Mouse (Mus musculus): ENCODE measurements at regions not wholly inside any gene's neighbourhood (a gene's known extent, or its start where the extent isn't known, plus 50 kb on each side); places are given as distances from the start of the nearest gene placed in this dataset.
A peak's percentile ranks its signal among the peaks of the same experiment; 100 is the strongest.
"Not testable (repeated sequence)": the region's sequence is repeated elsewhere in the genome, so short reads cannot be mapped to it uniquely, and the experiment has no call there.

DNA sequence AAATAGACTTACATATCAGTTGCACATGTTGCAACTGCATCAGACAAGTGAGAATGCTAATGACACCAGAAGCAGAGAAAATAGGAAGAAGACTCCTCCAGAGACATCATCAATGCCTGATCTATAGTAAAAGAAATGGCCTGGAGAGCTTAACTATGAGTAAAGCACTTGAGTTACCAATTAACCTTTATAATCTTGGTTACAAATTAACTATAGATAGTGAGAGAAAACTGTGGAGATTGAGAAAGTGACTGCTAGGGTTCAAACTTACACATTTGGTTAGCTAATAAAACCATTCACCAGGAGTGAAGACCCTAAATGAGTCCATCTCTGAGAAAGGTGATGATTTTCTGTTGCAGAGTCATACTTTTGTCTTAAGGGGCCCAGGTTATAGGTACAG is 307.4 kb downstream of the Phex start:
- Histone ChIP-seq H3K9ac (no peak overlapping the region), H3K27me3 (replicated peaks) (no peaks in the 10 kb centered on the region), H3K4me3 (no peak overlapping the region), H3K36me3 (no peaks in the 10 kb centered on the region), H3K4me1 (no peaks in the 10 kb centered on the region), H3K27ac (no peak overlapping the region), H3K9me3 (no peaks in the 10 kb centered on the region), H3K4me2 (replicated peaks) (no peak overlapping the region)
- no peak for ATAC-seq (ENCODE audit: low FRiP score, low read depth)

DNA sequence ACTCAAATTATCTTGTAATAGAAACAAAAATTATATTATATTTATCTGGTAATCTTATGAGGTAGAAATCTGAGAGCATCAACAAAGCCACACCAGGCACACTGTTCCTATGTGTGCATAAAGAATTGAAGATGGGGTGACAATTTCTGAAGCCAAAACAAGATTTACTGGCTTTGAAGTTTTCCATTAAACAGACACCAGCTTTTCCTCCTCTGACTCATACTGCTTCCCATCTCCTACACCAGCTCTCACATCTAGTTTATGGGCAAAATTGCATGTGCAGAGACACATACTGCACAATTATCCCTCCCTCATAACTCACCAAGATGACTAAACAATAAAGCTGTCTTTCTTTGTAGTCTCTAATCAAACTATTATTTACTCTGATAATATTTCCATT is 335.1 kb downstream of the Phex start:
- no peaks in the 10 kb centered on the region for H3K4me1 ChIP-seq
- H3K27me3 ChIP-seq (replicated peaks): no peaks in the 10 kb centered on the region
- H3K4me2 ChIP-seq (replicated peaks): no peak overlapping the region
- no peaks in the 10 kb centered on the region for H3K36me3 ChIP-seq
- ATAC-seq (ENCODE audit: low FRiP score, low read depth): no peak
- no peak overlapping the region for H3K9ac ChIP-seq
- no peaks in the 10 kb centered on the region for H3K9me3 ChIP-seq
- H3K4me3 ChIP-seq: no peak overlapping the region
- H3K27ac ChIP-seq: no peak overlapping the region

DNA sequence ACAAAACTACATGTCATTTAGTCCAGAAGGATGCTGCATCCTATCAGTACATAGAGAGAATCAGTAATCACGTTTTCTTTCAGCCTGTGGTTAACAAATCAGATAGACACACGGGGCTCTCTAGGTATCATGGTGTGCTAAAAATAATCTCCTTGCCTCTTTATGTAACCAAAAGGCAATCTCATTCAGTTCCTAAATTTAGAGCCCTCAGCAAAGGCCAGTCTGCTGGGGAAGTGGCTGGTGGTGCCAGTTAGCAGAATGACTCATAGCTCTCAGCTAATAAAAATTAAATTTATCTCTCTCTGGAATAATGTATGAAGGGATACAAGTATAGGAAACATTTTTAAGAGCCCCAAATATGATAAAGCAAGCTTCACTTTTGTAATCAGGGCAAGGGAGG is 335.5 kb downstream of the Phex start:
- no peak for ATAC-seq (ENCODE audit: low FRiP score, low read depth)
- H3K9me3 ChIP-seq: no peaks in the 10 kb centered on the region
- H3K36me3 ChIP-seq: no peaks in the 10 kb centered on the region
- H3K4me2 ChIP-seq (replicated peaks): no peak overlapping the region
- 54% methylated on average over 2 of the region's 2 CpGs for WGBS
- no peak overlapping the region for H3K9ac ChIP-seq
- no peaks in the 10 kb centered on the region for H3K27me3 ChIP-seq (replicated peaks)
- no peak overlapping the region for H3K4me3 ChIP-seq
- H3K27ac ChIP-seq: no peak overlapping the region
- H3K4me1 ChIP-seq: no peaks in the 10 kb centered on the region

DNA sequence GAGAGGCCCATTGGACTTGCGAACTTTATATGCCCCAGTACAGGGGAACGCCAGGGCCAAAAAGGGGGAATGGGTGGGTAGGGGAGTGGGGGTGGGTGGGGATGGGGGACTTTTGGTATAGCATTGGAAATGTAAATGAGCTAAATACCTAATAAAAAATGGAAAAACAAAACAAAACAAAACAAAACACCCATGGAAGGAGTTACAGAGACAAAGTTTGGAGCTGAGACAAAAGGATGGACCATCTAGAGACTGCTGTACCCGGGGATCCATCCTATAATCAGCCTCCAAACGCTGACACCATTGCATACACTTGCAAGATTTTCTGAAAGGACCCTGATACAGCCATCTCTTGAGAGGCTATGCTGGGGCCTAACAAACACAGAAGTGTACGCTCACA is 337.1 kb downstream of the Phex start:
- not testable (repeated sequence) for H3K4me2 ChIP-seq (replicated peaks); H3K36me3 ChIP-seq; H3K4me1 ChIP-seq; H3K9ac ChIP-seq; H3K4me3 ChIP-seq; ATAC-seq (ENCODE audit: low FRiP score, low read depth); H3K27ac ChIP-seq; H3K9me3 ChIP-seq; H3K27me3 ChIP-seq (replicated peaks)
- WGBS: 89% methylated on average over 4 of the region's 5 CpGs

- no peaks in the 10 kb centered on the region for H3K9me3 ChIP-seq
- no peak overlapping the region for H3K27ac ChIP-seq
- H3K36me3 ChIP-seq: no peaks in the 10 kb centered on the region
- H3K27me3 ChIP-seq (replicated peaks): no peaks in the 10 kb centered on the region
- H3K4me1 ChIP-seq: no peaks in the 10 kb centered on the region
- H3K4me3 ChIP-seq: no peak overlapping the region
- no peak overlapping the region for H3K4me2 ChIP-seq (replicated peaks)
- ATAC-seq (ENCODE audit: low FRiP score, low read depth): no peak
- no peak overlapping the region for H3K9ac ChIP-seq
Measured at GRCm38 (mm10) chrX:157076193-157076592, 338.9 kb downstream of the Phex start.

DNA sequence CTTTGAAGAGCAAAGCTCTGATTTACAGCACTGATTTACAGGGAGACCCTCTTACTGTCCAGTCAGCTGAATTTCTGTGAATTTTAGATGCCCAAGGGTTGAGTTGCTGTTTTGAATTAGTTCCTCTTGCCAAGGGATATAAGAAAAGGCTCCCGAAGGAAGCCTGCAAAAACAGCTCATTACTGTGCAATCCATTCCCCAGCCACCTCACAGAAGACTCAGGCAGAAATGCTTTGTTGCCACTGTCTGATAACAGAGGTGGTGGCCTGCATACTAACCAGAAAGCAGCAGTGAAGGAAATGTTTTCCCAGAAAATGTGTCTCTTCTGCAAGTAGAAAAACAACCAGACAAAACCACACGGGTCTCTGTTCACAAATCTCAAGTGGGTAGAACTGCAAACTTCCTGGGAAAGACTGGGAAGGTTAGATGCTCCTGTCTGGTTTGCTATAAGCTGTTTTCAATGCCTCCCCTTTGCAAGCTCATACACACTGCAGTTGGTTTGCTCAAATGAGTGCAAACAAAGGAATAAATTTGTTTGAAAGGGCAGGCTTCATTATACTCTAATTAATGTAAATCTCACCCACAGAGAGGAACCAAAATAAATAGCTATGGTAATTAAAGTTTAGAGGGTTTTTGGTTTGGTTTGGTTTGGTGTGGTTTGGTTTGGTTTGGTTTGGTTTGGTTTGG is 363.3 kb downstream of the Phex start:
- 31% methylated on average over 2 of the region's 2 CpGs for WGBS
- no peaks in the 10 kb centered on the region for H3K36me3 ChIP-seq
- no peaks in the 10 kb centered on the region for H3K27me3 ChIP-seq (replicated peaks)
- H3K4me3 ChIP-seq: no peak overlapping the region
- H3K27ac ChIP-seq: no peak overlapping the region
- no peaks in the 10 kb centered on the region for H3K4me1 ChIP-seq
- no peak overlapping the region for H3K4me2 ChIP-seq (replicated peaks)
- ATAC-seq (ENCODE audit: low FRiP score, low read depth): peak; percentile 72
- H3K9me3 ChIP-seq: no peaks in the 10 kb centered on the region
- H3K9ac ChIP-seq: no peak overlapping the region

DNA sequence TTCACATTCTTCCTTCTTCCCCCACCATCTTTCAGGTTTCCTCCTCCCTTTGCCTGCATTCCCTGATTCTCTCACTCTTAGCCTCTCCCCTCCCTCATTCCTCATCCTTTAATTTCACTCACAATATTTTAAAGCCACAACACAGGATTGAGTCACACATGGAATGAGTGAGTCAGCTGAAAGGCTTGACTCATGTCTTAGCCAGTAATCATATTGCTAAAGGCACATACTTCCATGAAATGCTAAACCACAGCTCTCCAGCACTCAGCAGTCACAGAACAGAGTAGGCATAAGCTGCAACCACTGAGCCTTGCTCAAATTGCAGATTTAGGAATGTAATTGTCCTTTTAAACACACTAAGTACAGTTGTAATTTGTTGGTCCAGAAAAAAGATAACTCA is 386.2 kb downstream of the Phex start:
- H3K9ac ChIP-seq: no peak overlapping the region
- ATAC-seq (ENCODE audit: low FRiP score, low read depth): no peak
- H3K4me1 ChIP-seq: no peaks in the 10 kb centered on the region

DNA sequence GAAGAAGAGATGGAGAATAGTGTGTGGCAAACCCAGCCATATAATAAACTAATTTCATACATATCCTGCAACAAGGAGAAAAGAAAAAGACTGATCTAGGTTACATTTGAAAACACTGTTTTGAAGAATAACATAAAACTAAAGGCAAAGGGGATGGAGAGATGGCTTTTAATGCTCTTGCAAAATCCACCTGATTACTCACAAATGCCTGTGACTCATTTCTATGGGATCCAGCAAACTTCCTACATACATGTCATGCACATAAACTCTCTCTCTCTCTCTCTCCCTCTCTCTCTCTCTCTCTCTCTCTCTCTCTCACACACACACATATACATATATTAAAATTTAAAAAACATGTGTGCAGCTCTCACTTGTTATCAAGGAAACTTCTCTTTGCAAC is 390.8 kb downstream of the Phex start:
- Histone ChIP-seq H3K27me3 (replicated peaks) (no peaks in the 10 kb centered on the region), H3K9ac (no peak overlapping the region), H3K4me3 (no peak overlapping the region), H3K36me3 (no peaks in the 10 kb centered on the region), H3K27ac (no peak overlapping the region), H3K4me2 (replicated peaks) (no peak overlapping the region), H3K4me1 (no peaks in the 10 kb centered on the region), H3K9me3 (no peaks in the 10 kb centered on the region)
- no peak for ATAC-seq (ENCODE audit: low FRiP score, low read depth)

More for the DNA sequence above, 386.2 kb downstream of the Phex start:
- Histone ChIP-seq H3K4me3 (no peak overlapping the region), H3K4me2 (replicated peaks) (no peak overlapping the region), H3K9me3 (no peaks in the 10 kb centered on the region), H3K27ac (no peak overlapping the region), H3K36me3 (no peaks in the 10 kb centered on the region), H3K27me3 (replicated peaks) (no peaks in the 10 kb centered on the region)

DNA sequence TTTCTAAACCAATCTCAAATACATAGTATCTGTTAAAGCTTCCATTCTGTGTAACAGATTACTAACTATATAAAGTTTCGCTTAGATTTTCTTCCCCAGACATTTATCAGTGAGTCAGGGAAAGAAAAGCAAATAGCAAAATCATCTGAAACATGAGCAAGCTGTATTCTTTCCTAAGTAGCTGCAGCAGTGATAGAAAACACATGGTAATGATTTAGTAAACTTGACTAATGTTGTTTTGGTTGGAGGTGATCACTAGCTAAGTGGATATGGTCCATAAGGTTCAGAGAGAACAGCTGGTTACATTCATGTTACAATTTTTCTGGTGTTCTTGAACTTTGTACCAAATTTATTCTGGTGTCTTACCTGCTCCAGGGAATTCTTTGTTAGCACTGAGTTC is 393.3 kb downstream of the Phex start:
- 83% methylated on average over 1 of the region's 1 CpGs for WGBS
- H3K27me3 ChIP-seq (replicated peaks): no peaks in the 10 kb centered on the region
- H3K27ac ChIP-seq: no peak overlapping the region
- no peaks in the 10 kb centered on the region for H3K4me1 ChIP-seq
- H3K4me2 ChIP-seq (replicated peaks): no peak overlapping the region
- ATAC-seq (ENCODE audit: low FRiP score, low read depth): no peak
- no peak overlapping the region for H3K9ac ChIP-seq
- H3K36me3 ChIP-seq: no peaks in the 10 kb centered on the region
- H3K9me3 ChIP-seq: no peaks in the 10 kb centered on the region
- H3K4me3 ChIP-seq: no peak overlapping the region

DNA sequence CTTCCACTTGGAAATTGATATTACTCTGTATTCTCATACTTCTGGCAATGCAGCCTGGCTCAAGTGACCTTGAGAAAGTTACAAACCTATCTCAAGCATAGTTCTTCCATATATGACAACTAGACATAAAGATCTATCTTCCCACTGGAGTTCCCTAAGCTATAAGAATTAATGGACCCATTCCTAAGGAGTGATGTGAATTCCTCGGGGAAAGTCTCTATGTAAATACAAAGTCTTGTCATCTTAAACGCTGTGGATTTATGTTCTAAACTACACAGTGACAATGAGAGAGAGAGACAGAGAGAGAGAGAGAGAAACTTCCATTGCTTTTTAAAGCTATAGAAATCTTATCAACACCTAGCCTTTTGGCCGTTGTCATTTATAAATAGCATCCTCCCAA is 394.8 kb downstream of the Phex start:
- no peak for ATAC-seq (ENCODE audit: low FRiP score, low read depth)
- 80% methylated on average over 3 of the region's 3 CpGs for WGBS
- no peak overlapping the region for H3K27ac ChIP-seq

DNA sequence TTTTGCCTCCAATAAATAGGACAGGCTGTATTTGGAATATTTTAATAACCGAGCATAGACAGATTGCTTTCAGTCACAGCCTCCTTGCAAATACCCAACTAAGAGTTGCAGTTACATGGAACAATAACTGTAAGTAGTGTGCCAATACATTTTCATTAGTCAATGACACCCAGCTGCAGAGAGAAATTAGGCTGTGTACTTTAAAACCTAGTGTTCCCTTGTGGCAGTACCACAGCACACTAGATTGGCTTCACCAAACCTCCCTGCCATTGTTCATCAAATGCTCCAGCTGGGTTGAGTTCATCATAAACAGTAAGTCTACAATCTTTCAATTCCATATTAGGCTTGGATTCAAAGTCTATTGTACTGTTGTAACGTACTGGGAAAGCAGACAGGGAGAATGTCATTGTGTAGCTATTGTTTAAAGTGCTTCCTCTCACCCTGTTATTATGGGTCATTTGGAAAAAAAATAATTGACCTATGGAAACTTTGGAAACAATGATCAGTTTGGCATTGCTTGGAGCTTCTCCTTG is 425.1 kb downstream of the Phex start:
- Histone ChIP-seq H3K9me3 (no peaks in the 10 kb centered on the region), H3K27me3 (replicated peaks) (no peaks in the 10 kb centered on the region), H3K4me3 (no peak overlapping the region), H3K4me1 (no peaks in the 10 kb centered on the region), H3K4me2 (replicated peaks) (no peak overlapping the region), H3K9ac (no peak overlapping the region), H3K36me3 (no peaks in the 10 kb centered on the region), H3K27ac (no peak overlapping the region)
- ATAC-seq (ENCODE audit: low FRiP score, low read depth): no peak
- 70% methylated on average over 2 of the region's 2 CpGs for WGBS

More for the DNA sequence above, 394.8 kb downstream of the Phex start:
- Histone ChIP-seq H3K4me2 (replicated peaks) (no peak overlapping the region), H3K27me3 (replicated peaks) (no peaks in the 10 kb centered on the region), H3K4me1 (no peaks in the 10 kb centered on the region), H3K9ac (no peak overlapping the region), H3K36me3 (no peaks in the 10 kb centered on the region), H3K4me3 (no peak overlapping the region), H3K9me3 (no peaks in the 10 kb centered on the region)

GRCm38 (mm10) chrX:156947093-156947492 is 468.0 kb downstream of the Phex start:
- H3K27me3 ChIP-seq (replicated peaks): no peaks in the 10 kb centered on the region
- ATAC-seq (ENCODE audit: low FRiP score, low read depth): no peak
- no peak overlapping the region for H3K27ac ChIP-seq
- no peak overlapping the region for H3K9ac ChIP-seq
- H3K4me3 ChIP-seq: no peak overlapping the region
- H3K4me1 ChIP-seq: no peaks in the 10 kb centered on the region
- no peaks in the 10 kb centered on the region for H3K36me3 ChIP-seq
- WGBS: 86% methylated on average over 1 of the region's 1 CpGs
- no peaks in the 10 kb centered on the region for H3K9me3 ChIP-seq
- H3K4me2 ChIP-seq (replicated peaks): no peak overlapping the region

DNA sequence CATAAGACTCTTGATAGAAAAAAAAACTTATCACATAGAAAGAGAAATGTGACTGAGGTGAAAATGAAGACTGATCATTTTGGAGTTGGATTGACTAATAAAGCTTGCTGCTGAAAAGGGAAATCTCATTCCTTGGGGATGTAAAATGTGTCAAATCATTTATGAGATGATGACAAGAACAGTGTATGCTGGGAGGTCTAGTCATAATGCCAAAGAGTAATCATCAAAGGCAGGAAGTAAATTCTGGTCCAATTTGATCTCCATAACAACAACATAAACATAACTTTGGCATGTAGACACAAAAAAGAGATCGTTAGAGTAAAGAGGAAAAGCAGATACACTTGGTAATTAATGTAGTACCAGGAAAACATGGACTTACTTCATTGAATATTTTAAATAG is 470.9 kb downstream of the Phex start:
- H3K9me3 ChIP-seq: no peaks in the 10 kb centered on the region
- no peak overlapping the region for H3K4me3 ChIP-seq
- no peak for ATAC-seq (ENCODE audit: low FRiP score, low read depth)
- 86% methylated on average over 1 of the region's 1 CpGs for WGBS
- no peaks in the 10 kb centered on the region for H3K27me3 ChIP-seq (replicated peaks)
- H3K4me1 ChIP-seq: no peaks in the 10 kb centered on the region
- no peak overlapping the region for H3K4me2 ChIP-seq (replicated peaks)
- H3K36me3 ChIP-seq: no peaks in the 10 kb centered on the region
- H3K9ac ChIP-seq: no peak overlapping the region
- H3K27ac ChIP-seq: no peak overlapping the region

Measured in neural tube, embryonic 12.5 days (tissue).